Mouse (Mus musculus) neural tube, embryonic 10.5 days (tissue): ENCODE measurements around the gene Poldip3.
"Not testable (repeated sequence)": the region's sequence is repeated elsewhere in the genome, so short reads cannot be mapped to it uniquely, and the experiment has no call there.

Experiments
- DNase-seq: peaks from one replicate; pipeline ENCODE4 v3.0.0-alpha.2; 2017; ENCODE audit warnings: low spot score; ENCODE audit errors: extremely low spot score

Poldip3 gene

GRCm38 (mm10) chr15:83129530-83130231 lies 19.5 kb downstream of the Poldip3 start:
- no peak for DNase-seq

- not testable (repeated sequence) for DNase-seq
Measured at GRCm38 (mm10) chr15:83127037-83127436, 22.1 kb downstream of the Poldip3 start.

GRCm38 (mm10) chr15:83126582-83126981 lies 22.6 kb downstream of the Poldip3 start:
- no peak for DNase-seq

- no peak for DNase-seq
Measured at GRCm38 (mm10) chr15:83124625-83125024, 24.6 kb downstream of the Poldip3 start.

- peak; percentile 90 for DNase-seq
Measured at GRCm38 (mm10) chr15:83122566-83123145, 26.5 kb downstream of the Poldip3 start, which contains the start of gene Rrp7a. Gene Rrp7a (minus strand): TSS chr15:83122801.

- peak; percentile 64 for DNase-seq
Measured at GRCm38 (mm10) chr15:83121709-83122565, 27.2 kb downstream of the Poldip3 start.

- no peak for DNase-seq
Measured at GRCm38 (mm10) chr15:83118360-83118759, 30.8 kb downstream of the Poldip3 start.

GRCm38 (mm10) chr15:83115071-83115470 lies 34.1 kb downstream of the Poldip3 start:
- DNase-seq, result no peak

GRCm38 (mm10) chr15:83114106-83114505 lies 35.1 kb downstream of the Poldip3 start:
- DNase-seq, result no peak

- peak; percentile 54 for DNase-seq
Measured at GRCm38 (mm10) chr15:83112898-83113297, 36.3 kb downstream of the Poldip3 start.

GRCm38 (mm10) chr15:83111874-83112273 lies 37.3 kb downstream of the Poldip3 start:
- no peak for DNase-seq

- DNase-seq, result no peak
Measured at GRCm38 (mm10) chr15:83111290-83111689, 37.9 kb downstream of the Poldip3 start.

- no peak for DNase-seq
Measured at GRCm38 (mm10) chr15:83107814-83108213, 41.4 kb downstream of the Poldip3 start.

GRCm38 (mm10) chr15:83106426-83106825 lies 42.8 kb downstream of the Poldip3 start:
- no peak for DNase-seq

GRCm38 (mm10) chr15:83103111-83103510 lies 46.1 kb downstream of the Poldip3 start:
- DNase-seq, result no peak

- no peak for DNase-seq
Measured at GRCm38 (mm10) chr15:83100332-83100662, 48.9 kb downstream of the Poldip3 start.

GRCm38 (mm10) chr15:83099533-83100331 lies 49.5 kb downstream of the Poldip3 start:
- DNase-seq, result peak; percentile 86

GRCm38 (mm10) chr15:83095950-83096349 lies 53.2 kb downstream of the Poldip3 start:
- no peak for DNase-seq

GRCm38 (mm10) chr15:83093687-83094086 lies 55.5 kb downstream of the Poldip3 start:
- DNase-seq, result no peak

GRCm38 (mm10) chr15:83090874-83091273 lies 58.3 kb downstream of the Poldip3 start:
- no peak for DNase-seq

GRCm38 (mm10) chr15:83089429-83089605 lies 59.9 kb downstream of the Poldip3 start, which contains the start of gene Serhl:
Gene Serhl (plus strand): TSS chr15:83089506.
- DNase-seq, result no peak
